Mouse (Mus musculus): ENCODE results near the gene Dph2. TPM values are rescaled to one million over a fixed set of nuclear protein-coding genes. Genes with fewer than 3 reads are reported as not detected.

Dph2 gene
- total RNA-seq, 2 experiments from 2014 or later: 9.6 to 9.8 TPM

DNA sequence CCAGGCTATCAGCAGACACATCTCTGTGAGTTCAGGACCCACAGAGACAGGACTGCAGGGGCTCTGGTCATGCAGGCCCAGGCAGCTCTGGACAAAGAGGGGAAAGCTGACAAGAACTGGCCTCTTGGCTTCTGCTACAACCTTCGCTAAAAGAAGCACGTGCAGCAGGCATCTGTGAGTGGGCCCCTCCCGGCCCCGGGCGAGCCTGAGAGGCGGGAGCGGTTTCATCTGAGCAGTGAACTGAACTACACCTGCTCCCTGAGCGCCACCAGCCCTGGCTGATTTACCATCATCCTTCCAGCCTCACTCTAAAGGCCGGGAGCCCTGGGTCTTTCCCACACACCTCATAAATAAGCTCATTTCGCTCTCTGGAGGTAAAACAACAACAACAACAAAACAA lies 13.5 kb downstream of the Dph2 start:
- DNase-seq (ENCODE audit: low spot score in 2 of 2): no peak

DNA sequence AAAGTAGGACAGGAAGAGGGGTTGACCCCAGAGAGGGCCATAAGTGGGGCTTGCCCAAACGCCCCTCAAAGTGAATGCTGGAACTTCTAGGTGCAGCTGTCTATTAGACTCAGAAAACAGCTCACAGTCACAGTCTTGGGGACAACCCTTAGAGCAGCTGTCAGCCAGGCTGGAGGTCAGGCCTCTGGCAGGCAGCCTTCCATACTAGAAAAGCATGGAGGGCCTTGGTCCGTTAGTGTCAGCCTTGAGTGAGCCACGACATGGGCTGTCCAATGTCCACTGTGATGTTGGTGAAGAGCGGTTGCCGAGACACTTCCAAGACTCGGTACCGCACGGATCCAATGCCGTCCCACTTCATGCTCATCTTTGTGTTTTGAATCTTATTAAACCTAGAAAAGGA lies 18.2 kb downstream of the Dph2 start:
- no peak for DNase-seq (ENCODE audit: low spot score in 2 of 2)

DNA sequence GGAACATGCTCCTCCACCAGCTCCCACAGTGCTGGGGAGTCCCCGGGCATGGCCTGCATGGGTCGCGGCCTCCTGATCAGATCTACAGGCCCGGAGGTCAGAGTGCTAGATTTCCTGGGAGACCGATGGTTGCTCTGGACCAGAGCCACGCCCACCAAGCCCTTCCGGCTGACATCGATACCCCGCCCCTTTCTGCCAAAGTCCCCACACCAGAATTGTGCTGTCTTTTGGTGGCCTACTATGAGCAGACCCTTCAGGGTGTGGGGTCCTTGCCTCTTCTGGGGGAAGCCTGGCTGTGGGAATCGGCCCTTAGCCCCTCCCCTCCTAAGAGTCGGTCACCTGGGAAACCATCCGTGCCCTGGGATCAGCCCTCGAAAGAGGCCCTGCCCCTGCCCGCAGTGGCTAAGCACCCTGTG lies 19.4 kb downstream of the Dph2 start, which contains the start of gene Ccdc24:
Gene Ccdc24 (minus strand): TSS at position 87 of the 416 bp plus-strand sequence.
- no peak for DNase-seq (ENCODE audit: low spot score in 2 of 2)

DNA sequence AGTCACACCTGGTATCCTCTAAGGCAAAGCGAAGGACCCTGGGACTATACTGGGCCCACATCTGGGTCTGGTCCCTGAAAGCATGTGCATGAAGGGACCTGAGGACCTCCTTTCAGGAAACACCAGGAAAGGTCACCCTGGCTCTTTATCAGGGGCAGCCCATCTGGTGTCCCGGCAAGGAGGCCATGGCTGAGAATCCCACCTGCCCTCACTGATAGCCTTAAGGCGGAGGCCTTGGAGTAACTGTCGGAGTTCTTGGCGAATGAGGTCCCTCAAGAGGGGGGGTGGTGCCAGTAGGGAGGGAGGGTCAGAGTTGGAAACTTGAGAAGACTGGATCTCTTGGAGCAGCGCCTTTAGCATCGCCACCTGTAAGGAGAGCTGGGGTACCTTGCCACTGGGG lies 20.0 kb downstream of the Dph2 start:
- DNase-seq (ENCODE audit: low spot score in 2 of 2): no peak

DNA sequence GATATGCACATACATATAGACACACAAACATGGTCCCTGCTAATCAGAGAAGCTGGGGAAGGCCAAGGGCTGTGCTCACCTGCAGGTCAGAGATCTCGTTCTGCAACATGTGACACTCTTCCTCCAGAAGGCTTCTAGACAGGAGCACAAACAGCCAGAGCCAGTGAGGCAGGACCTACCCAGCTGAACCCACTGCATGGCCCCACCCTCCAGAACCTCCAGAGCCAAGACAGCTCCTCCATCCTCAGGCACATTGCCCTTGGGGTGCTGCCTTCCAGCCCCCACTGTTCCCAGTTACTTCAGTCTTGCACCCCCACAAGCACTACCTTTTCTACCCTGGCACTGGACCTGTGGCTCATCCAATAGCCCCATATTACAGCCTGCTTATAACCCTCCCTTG lies 21.4 kb downstream of the Dph2 start:
- no peak for DNase-seq (ENCODE audit: low spot score in 2 of 2)

DNA sequence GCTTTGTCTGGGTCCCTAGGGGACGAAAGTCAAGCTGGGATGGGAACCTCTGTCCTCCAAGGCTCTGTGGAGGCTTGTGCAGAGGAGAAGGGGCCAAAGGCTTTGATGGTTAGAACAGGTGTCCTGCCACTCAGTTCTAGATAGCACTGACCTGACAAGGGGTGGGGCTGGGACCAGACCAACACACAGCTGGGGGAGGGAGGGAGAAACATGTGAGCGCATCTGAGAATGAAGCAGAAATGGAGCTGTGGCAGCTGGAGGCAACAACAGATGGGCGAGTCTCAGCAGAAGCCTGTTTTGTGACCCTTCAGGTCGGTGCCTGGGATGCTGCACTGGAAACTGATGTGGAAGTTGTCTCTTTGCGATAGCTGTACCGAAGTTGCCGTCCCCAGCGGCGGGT lies 22.5 kb downstream of the Dph2 start:
- no peak for DNase-seq (ENCODE audit: low spot score in 2 of 2)

DNA sequence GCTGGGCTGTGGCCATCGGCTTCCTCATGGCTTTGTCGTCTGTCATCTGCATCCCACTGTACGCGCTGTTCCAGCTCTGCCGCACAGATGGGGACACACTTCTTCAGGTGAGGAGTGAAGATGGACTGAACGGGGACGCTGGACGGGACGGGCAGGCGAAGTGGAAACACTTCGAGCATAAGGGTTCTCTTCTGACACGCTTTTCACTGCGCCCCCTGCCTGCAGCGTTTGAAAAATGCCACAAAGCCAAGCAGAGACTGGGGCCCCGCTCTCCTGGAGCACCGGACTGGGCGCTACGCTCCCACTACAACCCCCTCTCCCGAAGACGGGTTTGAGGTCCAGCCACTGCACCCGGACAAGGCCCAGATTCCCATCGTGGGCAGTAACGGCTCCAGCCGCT lies 24.0 kb downstream of the Dph2 start:
- DNase-seq (ENCODE audit: low spot score in 2 of 2): peak in 1 of 2 experiments; percentile 36

DNA sequence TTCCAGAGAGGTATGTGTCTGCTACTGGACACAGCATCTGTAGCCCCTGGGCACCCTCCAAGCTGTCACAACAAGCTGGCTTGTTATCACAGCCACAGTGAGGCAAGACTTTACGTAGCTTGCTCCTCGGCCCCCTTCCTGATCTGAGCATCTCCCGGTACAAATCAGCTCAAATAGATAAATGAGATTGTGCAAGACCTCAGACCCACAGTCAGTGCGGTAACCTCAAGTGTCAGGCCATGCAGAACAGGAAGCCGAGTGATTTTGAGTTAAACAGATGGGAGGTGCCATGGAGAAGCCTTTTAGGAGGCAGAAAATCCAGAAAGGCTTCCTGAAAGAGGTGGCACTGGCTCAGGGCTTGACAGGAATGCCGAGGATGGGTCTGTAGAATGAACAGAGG lies 24.8 kb downstream of the Dph2 start:
- DNase-seq (ENCODE audit: low spot score in 2 of 2): no peak

DNA sequence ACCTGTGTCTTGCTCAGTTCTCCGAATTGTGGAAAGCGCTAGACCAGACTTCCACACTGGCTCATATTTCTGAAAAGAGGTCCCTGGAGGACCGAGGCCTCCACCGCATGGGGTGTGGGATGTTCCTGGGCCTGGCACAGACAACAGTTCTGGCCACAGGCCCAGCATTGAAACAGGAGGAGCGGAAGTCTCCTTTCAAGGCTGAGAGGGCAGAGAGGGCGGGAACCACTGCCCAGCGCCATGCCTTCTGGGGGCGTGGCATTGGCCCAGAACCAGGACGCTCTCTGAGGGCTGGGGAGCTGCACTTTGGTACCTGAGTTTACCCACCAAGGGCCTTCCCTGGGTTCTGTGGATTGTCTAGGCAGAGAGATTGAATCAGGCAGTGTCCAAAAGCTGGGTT lies 25.7 kb downstream of the Dph2 start:
- peak; percentile 39 to 69 for DNase-seq (ENCODE audit: low spot score in 2 of 2)

DNA sequence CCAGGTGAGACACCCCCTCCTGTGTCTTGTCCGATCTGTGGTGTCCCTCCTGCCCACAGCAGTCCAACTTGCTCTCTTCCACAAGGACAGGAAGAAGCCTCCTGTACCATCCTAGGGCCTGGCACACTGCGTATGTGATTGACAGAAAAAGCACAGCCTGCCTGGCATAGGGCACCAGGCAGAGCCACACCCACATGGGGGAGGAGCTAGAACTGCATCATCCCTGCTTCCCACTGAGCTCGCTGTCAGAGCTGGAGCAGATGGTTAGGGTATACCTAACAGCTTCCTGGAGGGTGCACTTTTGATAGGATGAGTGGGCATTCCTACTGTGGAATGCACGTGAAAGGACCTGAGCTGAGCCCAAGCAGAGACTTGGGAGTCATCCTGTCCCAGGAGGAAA lies 29.0 kb downstream of the Dph2 start:
- DNase-seq (ENCODE audit: low spot score in 2 of 2): no peak

DNA sequence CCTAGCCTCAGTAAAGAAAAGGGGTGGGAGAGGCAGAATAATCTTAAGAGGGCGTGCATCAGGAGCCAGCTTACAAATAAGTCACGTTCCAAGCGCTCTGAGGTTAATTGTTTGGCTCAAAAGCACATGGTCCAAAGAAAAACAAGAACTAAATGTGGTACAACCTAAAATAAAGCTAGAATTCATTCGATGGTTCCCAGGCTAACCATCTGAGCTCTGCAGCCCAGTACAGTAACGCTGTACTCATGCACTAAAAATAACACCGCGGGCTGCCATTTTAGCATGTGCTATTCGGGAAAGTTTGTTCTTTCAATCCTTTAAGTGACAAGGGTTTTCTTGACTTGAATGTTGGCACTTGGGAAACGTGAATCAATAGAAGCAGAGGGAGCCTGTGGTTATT lies 31.3 kb downstream of the Dph2 start:
- no peak for DNase-seq (ENCODE audit: low spot score in 2 of 2)

DNA sequence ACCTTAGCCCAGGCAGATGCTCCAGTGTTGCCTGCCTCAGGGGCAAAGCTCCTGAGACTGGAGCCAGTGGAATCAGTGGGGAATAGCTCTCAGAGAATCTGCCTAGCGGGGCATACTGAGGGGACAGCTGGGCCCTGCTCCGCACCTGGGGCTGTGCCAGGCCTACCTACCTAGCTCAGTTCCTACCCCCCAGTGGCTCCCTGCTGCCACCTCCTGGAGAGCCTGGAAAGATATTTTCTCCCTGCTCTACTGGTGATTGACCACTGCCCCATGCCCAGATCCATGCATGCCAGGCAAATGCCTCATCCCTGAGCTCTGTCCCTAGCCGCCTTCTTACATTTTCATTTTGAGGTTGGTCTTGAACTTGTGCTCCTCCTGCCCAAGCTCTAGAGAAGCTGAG lies 33.0 kb downstream of the Dph2 start:
- DNase-seq (ENCODE audit: low spot score in 2 of 2): peak in 1 of 2 experiments; percentile 40

DNA sequence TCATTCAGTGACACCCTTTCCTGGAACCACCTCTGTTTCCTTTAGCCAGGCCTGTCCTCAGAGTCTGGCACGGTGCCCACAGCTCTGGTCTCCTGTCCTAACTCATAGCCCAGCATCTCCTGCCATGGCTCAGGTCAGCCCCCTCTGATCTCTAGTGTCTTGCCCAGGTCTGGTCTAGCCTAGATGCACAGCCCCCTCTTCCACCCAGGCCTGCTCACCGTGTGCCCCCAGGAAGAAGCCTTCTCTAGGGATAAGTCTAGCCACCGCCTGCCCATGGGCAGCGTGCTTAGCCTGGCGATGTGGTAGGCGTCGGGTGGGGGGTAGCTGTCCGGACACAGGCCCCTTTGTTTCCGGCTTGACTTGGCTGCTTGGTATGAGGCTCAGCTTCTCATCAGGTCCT lies 36.7 kb downstream of the Dph2 start:
- no peak for DNase-seq (ENCODE audit: low spot score in 2 of 2)

DNA sequence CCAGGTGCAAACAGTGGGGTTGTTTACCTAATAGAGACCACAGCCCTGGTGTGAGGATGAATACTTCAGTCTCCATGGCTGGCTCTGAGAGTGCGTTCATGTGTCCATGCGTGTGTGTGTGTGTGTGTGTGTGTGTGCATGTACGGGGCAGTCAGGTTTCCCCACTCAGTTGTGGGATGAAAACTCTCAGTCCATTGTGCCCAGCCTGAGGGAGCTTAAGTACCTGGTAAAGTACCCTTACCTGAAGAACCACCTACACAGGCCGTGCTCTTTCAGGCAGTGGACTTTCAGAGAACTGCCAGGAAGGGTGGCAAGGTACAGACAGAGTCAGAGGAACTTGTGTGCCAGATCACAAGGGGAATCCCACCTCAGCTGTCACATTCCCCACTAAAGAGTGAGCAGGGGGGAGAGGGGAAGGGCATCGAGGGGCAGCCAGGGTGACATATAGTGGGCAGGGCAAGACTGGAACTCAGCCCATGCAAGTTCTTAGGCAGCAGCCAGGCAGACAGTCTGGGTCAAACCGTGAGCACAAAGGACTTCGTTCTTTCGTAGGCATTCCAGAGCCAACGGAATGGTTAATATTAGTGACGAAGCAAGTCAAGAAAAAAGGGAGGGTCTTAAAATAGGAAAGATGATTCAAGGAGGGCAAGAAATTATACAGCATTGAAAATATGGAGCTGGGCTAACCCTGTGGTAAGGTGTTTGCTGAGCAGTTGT lies 39.5 kb downstream of the Dph2 start:
- no peak for DNase-seq (ENCODE audit: low spot score in 2 of 2)

DNA sequence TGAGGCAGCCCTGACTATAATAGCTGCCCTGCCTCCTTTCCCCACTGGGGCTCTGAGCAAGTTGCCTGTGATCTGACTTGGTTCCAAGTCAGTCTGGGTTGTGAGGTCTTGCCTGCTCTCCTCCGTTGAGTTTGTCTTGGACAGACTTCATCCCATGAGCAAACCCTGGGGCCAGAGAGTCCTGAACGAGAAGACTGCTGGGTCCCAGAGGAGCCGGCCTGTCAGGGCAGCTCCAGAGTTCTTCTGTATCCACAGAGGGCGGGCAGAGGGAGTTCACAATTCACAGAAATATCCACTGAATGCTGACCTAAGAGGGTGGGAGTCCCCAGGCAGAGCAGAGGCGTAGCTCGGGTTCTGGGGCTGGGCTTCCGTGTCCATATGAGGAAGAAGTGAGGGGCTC lies 41.0 kb downstream of the Dph2 start:
- no peak for DNase-seq (ENCODE audit: low spot score in 2 of 2)

DNA sequence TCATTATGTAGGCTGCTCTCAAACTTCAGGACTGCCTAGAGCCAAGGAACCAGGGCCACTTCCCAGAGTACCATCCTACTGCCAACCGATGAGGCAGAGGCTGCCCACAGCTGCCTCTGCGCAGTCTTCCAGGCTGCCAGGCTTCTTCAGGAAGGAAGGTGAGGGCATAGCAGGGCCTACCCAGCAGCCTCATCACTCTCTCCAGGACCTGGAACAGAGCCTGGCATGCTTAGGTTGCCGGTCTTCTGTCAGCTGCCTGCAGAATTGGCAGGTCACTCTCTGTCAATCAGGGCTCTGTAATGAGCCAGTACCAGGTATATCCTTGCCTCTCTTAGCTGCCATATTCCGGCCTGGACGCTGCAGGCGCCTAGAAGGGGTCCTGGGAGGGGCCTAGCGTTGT lies 41.7 kb downstream of the Dph2 start:
- DNase-seq (ENCODE audit: low spot score in 2 of 2): no peak

DNA sequence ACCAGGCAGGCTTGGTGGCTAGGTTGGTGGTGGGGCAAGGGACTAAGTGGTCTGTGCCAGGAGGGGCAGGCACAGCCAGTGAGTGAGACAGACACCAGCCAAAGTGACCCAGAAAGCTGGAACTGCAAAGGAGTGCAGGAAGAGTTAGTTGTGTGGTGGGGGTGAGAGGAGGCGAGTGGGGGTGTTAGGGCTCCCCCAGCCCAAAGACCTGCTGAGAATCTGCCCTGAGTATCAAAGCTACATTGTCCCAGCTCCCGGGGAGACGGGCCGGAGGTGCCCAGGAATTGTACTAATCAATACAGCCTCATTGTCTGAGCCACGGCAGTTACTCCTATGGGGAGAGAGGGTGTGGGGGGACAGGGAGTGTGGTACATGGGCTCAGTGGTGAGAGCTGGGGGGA lies 42.3 kb downstream of the Dph2 start:
- DNase-seq (ENCODE audit: low spot score in 2 of 2): no peak

DNA sequence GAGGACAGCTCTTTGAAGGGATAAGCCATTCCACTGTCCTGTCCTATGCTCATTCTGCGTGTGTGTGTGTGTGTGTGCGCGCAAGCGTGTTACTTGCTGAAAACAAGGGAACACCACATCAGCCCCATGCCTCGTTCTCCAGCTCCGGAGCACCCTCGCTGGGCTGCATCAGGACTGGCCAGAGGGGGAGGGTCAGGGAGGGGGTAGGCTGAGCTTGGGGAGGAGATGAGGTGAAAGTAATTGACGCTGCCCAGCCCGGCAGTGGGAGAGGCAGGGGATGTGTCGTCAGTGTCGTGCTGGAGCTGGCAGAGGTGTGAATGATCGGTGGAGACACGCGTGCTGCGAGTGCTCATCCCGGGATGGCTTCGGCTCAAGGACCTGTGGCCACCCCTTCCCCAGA lies 42.8 kb downstream of the Dph2 start:
- no peak for DNase-seq (ENCODE audit: low spot score in 2 of 2)

DNA sequence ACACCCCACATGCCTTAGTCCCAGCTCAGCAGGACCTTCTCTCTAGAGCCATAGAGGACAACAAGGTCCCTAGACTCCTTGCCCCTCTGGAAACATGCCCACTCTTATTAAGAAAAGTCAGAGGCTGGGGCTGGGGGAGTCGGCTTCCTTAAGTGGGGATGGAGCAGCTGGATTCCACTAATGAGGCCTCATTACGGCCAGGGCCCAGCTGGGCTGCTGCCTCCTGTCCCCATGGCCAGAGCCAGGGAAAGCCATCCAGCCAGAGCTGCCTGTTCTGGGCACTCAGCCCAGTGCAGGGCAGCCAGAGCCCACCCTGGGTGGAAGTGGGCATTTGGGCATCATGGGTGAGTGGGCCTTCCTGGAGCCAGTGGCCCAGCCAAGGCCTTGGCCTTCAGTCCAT lies 44.8 kb downstream of the Dph2 start:
- DNase-seq (ENCODE audit: low spot score in 2 of 2): no peak

DNA sequence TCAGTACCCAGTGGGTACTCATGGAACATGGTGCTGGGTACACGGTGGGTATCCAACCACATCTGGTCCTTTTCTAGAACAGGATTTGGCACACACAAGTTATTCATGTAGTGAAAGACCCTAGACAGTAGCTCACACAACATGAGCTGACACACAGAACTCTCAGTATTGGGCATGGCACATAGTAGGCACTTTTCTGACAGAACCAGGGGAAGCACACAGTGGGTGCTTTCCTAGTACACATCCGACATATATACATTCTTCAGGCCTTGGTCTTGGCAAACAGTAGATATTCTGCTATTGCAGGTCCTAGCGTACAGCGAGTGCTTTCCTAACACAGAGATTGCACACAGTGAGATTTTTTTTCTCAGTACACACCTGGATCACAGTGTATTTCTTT lies 45.6 kb downstream of the Dph2 start:
- no peak for DNase-seq (ENCODE audit: low spot score in 2 of 2)

DNA sequence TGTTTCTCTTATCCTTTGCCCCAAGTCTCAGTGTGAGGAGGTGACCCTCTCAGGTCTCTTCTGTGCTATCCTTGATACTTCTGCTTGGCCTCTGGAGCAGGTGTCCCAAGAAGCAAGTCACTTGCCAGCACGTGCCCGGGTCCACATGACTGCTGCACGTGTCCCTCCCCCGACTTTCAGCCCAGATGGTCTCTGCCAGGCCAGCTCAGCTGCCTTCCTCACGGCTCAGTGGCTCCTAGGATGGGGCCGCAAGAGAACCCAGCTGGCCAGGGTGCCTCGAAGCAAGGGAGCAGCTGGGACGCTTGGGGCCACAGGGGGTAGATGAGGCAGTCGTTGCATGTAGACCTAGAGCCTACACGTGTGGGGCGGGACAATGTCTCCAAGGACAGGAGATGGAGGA lies 46.5 kb downstream of the Dph2 start:
- no peak for DNase-seq (ENCODE audit: low spot score in 2 of 2)

DNA sequence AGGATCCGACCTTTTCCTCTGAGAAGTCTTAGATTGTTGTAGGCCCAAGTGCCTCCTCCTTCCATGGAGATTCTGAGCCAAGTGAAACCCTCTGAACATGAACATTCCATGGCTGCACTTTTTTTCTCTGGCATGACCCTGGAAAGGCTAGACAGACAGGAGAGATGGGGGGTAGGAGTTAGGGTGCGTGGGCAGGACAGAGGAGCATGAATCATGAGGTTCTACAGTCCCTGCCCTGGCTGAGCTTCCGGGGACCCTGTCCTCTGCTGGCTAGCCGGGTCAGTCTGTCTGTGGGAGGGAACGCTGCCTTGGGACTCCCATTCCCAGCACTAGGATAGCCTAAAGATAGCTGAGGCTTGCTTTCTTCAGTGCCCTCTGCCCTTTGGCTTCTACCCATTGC lies 47.4 kb downstream of the Dph2 start:
- DNase-seq (ENCODE audit: low spot score in 2 of 2): no peak

DNA sequence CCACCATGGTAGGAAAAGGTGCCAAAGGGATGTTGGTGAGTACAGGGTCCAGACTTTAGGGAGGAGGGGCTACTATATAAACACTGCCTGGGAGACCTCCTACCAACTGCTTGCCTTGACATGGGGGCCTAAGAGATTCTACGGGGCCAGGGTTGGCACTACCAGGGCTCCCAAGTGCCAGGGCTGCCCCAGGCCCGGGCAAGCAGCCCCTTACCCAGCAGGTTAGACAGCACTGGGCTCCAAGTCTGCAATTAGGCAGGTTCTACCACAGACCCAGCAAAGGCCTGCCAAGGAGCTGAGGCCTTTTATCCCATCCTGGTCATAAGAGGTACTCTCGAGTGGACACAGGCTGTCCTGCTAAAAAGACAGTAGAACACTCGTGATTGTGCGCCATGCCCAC lies 48.7 kb downstream of the Dph2 start:
- no peak for DNase-seq (ENCODE audit: low spot score in 2 of 2)

DNA sequence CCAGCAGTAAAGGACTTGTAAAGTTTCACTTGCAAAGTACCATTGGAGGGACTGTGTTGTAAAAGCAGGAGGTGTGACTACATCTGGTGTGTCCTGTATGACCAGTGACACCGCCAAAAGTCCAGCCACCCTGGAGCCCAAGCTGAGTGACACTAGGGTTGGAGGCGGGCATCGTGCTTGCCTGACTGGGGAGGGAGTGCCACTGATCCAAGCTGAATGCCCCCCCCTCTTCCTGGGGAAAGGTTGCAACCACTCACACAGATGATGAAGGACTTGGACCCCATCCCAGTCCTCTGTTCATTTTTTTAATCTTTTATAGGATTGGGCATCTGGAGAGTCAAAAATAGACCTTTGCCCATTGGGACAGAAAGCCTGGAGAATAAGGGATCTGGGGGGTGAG lies 50.3 kb downstream of the Dph2 start:
- DNase-seq (ENCODE audit: low spot score in 2 of 2): no peak
